Mouse (Mus musculus) megakaryocyte progenitor cell, adult 5-6 weeks (primary cell): Measurements from ENCODE around the gene Top1. TPM values are rescaled to one million over a fixed set of nuclear protein-coding genes. Genes with fewer than 3 reads are reported as not detected.

Experiments
- total RNA-seq, 2 experiments: library from RNA; stranded (forward) in 1 of 2; stranded (reverse) in 1 of 2; fragments of 157-497, 149-512 nt in 1 of 2; fragments of 200-1000 nt in 1 of 2; gene quantifications; 2 replicates each; pipeline versions ENCODE4 v1.2.3 to v1.2.4; 2015 to 2017

The Top1 gene
- total RNA-seq, 2 experiments from 2014 or later, result 119 to 149 TPM

Other genes starting within 250 kb of the Top1 start
- 5.8 and 9.7 TPM in 2 replicates for gene Plcg1, start 85.4 kb downstream of the Top1 start, total RNA-seq (2015)
- 19.5 and 24.5 TPM in 2 replicates for gene Plcg1, start 85.4 kb downstream of the Top1 start, total RNA-seq (2017)
- 5.9 and 7.3 TPM in 2 replicates for gene Zhx3, start 227.1 kb downstream of the Top1 start, total RNA-seq (2015)
- 3.1 and 8.3 TPM in 2 replicates for gene Zhx3, start 227.1 kb downstream of the Top1 start, total RNA-seq (2017)
- gene Lpin3, start 234.8 kb downstream of the Top1 start, total RNA-seq (2015), result not detected in 2 replicates
- gene Lpin3, start 234.8 kb downstream of the Top1 start, total RNA-seq (2017), result not detected in 2 replicates